Mouse (Mus musculus): Measurements from ENCODE around the gene Hint2. TPM values are rescaled to one million over a fixed set of nuclear protein-coding genes. Genes with fewer than 3 reads are reported as not detected.

Gene Hint2
- total RNA-seq, 2 experiments from 2014 or later, result 79.2 to 121 TPM

- no peak for DNase-seq (ENCODE audit: low spot score in 2 of 2)
Measured at GRCm38 (mm10) chr4:43655656-43656338, 469 bp downstream of the Hint2 start.

- DNase-seq (ENCODE audit: low spot score in 2 of 2), result no peak
Measured at GRCm38 (mm10) chr4:43653161-43654015, 2.9 kb downstream of the Hint2 start, which contains the start of gene Spag8. Gene Spag8 (minus strand): TSS chr4:43653594.

DNA sequence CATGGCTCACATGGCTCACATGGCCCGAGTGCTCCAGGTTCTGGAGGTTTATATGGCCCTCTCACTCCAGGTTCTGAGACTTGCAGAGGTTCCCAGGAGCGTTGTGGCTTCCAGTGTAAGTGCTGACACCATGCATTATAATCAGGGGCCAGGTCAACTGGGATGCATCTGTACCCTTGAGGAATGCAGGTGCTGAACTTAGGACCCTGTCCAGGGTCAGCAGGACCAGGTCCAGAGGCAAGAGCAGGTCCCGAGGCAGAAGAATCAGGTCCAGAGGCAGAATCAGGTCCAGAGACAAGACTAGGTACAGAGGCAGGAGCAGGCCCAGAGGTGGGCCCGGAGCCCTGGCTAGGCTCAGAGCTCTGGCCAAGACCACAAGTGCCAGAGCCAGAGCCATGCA lies 3.5 kb downstream of the Hint2 start:
- no peak for DNase-seq (ENCODE audit: low spot score in 2 of 2)

- DNase-seq (ENCODE audit: low spot score in 2 of 2), result no peak
Measured at GRCm38 (mm10) chr4:43649783-43650182, 6.5 kb downstream of the Hint2 start.

DNA sequence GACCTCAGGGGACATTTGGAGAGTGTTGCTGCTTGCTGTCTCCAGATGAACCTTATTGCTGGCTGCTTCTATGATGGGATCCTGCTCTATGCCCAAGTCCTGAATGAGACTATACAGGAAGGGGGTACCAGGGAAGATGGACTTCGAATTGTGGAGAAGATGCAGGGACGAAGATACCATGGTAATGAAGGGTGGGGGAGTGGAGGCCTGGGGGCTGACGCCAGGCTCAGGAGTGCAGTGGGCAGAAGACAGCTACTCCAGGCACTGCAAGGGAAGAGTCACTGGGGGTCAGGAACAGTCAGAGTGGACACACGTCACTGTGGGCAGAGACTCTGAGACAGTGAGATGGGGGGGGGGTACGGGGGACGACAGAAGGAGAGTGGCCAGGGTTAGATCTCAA lies 15.8 kb downstream of the Hint2 start:
- DNase-seq (ENCODE audit: low spot score in 2 of 2), result peak in 1 of 2 experiments; percentile 13

DNA sequence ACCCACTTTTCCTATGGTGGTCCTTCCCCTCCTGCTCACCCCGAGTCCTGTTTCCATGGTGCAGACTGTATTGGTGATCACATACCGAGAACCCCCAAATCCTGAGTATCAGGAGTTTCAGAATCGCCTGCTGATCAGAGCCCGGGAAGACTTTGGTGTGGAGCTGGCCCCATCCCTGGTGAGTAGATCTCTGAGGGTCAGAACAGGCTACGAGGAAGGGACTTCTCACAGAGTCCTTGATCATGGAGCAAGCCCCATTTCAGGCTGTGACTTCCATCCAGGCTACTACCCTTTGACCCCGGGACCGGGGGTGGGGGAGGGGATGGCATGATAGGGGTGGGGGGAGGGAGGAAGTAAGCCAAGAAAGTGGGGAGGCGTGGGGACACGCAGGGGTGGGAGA lies 16.2 kb downstream of the Hint2 start:
- no peak for DNase-seq (ENCODE audit: low spot score in 2 of 2)

DNA sequence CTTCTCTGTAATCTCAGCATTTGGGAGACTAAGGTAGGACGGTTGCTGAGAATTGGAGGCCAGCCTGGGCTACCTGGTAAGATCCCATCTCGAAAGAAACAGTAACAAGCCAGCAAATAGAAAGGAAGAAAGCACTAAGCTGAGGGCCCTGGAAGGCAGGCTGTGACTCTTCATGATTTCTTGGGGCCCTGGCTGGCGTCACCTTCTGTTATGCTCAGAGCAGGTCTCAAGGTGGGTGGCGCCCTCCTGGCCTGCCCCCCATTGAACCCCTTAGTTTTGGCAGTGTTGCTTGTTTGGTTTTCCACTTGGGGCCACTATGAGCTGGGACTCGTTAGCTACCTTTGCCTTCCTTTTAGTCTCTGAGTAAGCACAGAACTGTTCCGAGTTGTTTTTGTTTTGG lies 19.5 kb downstream of the Hint2 start:
- DNase-seq (ENCODE audit: low spot score in 2 of 2), result peak in 1 of 2 experiments; percentile 7

GRCm38 (mm10) chr4:43634621-43635374 lies 21.5 kb downstream of the Hint2 start:
- DNase-seq (ENCODE audit: low spot score in 2 of 2), result peak in 1 of 2 experiments; percentile 8

- peak in 1 of 2 experiments; percentile 14 for DNase-seq (ENCODE audit: low spot score in 2 of 2)
Measured at GRCm38 (mm10) chr4:43633736-43634135, 22.5 kb downstream of the Hint2 start.

DNA sequence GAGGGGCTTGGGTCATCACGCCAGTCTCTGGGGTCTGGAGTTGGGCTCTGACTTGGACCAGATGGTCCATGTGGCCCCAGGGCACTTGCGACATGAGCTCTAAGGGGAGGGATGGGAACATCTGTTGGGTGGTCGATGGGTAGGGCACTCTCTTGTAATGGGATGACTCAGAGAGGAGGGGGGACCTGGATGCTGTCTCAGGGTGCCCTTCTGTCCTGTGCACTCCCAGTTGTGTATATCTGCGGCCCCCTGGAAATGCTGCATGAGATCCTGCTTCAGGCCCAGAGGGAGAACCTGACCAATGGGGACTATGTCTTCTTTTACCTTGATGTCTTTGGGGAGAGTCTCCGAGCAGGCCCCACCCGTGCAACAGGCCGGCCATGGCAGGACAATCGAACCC lies 23.0 kb downstream of the Hint2 start:
- DNase-seq (ENCODE audit: low spot score in 2 of 2), result peak in 1 of 2 experiments; percentile 21

- peak in 1 of 2 experiments; percentile 26 for DNase-seq (ENCODE audit: low spot score in 2 of 2)
Measured at GRCm38 (mm10) chr4:43631956-43632920, 24.0 kb downstream of the Hint2 start.

GRCm38 (mm10) chr4:43631046-43631955 lies 25.0 kb downstream of the Hint2 start, which contains the start of gene Npr2:
Gene Npr2 (plus strand): TSS chr4:43631935.
- DNase-seq (ENCODE audit: low spot score in 2 of 2), result peak; percentile 54 to 70

- DNase-seq (ENCODE audit: low spot score in 2 of 2), result no peak
Measured at GRCm38 (mm10) chr4:43630671-43631045, 25.6 kb downstream of the Hint2 start.

GRCm38 (mm10) chr4:43630030-43630581 lies 26.2 kb downstream of the Hint2 start:
- peak; percentile 66 to 75 for DNase-seq (ENCODE audit: low spot score in 2 of 2)

GRCm38 (mm10) chr4:43629106-43629817 lies 27.0 kb downstream of the Hint2 start:
- no peak for DNase-seq (ENCODE audit: low spot score in 2 of 2)

- no peak for DNase-seq (ENCODE audit: low spot score in 2 of 2)
Measured at GRCm38 (mm10) chr4:43620146-43620778, 36.0 kb downstream of the Hint2 start.

GRCm38 (mm10) chr4:43613060-43613730 lies 43.1 kb downstream of the Hint2 start:
- no peak for DNase-seq (ENCODE audit: low spot score in 2 of 2)
